Mouse (Mus musculus): Measurements from ENCODE around the gene Stk11ip.

Stk11ip gene

DNA sequence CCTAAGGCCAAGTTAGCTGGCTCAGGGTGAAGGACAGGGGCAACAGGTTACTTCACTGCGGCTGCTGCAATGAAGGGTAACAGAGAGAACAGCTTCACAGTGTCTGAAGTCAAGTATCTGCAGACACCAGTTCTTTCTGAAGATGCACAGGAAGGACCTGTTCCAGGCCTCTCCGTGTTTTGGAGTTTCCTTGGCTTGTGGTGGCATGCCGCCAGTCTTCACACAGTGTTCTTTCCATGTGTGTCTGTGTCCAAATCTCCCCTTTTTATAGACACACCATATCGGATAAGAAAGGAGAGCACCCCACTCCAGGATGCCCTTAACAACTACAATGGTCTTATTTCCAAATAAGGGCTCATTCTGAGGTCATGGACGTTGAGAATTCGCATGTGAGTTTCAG lies 23.0 kb downstream of the Stk11ip start:
- no peak for DNase-seq

DNA sequence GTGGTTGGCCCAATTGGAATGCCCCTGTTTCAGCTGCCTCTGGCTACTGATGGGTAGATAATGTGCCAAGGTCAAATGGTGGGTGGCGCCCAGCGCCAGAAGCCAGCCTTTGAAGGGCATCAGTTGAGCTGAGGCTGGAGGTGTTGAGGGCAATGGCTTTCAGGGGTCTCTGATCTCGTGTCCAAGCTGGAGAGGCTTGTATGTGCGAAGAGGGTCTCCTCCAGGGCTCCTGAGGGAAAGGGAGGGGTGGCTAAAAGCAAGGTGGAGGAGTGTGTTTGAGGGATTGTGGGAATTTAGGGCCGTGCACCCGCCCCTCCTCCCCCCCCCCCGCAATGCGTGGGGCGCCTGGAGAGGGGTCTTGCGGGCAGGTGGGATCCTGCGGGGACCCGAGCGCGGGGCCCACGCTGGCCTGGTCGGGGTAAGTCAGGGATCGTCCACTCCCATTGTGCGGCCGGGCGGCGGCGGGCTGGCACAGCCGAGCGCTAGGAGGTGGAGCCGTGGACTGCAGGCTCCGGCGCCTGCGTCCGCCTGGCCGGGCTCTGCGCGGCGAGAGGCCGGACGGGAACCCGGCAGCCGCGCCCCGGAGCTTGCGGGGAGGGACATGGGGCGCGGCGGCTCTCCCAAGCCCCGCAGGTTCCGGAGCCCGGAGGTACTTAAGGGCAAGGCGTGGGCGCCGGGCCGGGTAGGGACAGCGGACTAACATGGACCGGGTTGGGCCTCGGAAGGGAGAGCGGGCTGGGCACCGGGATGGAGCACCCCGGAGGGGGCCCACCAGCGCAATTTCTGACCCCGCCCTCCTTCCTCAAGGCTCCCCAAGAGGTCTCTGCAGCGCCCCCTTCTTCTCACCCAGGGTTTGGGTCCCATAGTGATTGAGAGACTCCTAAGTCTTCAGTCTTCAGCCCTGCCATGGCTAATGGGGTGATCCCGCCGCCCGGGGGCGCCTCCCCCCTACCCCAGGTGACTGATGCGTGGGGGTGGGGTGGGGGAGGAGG lies 24.9 kb downstream of the Stk11ip start, which contains the start of gene Slc4a3:
TSS of gene Slc4a3 (plus strand) at position 302 of the 992 bp plus-strand sequence.
- DNase-seq = peak; percentile 75 to 83

DNA sequence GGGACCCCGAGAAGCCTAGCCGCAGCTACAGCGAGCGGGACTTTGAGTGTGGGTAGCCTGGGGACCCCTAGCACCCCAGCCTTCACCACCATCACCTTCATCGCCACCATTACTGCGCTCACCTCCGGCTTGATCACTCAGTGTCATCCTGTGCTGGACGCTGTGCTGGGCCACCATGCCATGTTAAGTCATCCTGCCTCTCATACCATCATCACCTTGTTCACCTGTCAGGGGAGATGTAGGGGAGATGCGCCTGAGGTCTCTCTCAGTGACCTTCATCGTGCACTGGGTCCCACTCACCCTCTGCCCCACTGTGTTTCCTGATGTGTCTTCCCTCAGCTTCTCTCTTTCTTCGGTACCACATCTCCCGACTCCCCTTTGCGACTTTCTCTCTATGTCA lies 26.0 kb downstream of the Stk11ip start:
- no peak for DNase-seq

DNA sequence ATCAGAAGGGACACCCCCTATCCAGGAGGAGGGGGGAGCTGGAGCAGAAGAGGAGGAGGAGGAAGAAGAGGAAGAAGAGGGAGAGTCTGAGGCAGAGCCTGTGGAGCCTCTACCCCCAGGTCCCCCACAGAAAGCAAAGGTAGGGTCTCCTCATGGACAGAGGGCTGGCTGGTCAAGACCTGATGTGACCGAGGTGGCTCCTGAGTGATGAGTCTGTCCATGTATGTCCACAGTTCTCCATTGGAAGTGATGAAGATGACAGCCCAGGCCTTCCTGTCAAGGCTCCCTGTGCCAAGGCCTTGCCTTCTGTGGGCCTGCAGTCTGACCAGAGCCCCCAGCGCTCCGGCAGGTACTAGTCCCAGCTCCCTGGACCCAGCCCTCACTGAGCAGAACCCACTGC lies 26.8 kb downstream of the Stk11ip start:
- DNase-seq = no peak

DNA sequence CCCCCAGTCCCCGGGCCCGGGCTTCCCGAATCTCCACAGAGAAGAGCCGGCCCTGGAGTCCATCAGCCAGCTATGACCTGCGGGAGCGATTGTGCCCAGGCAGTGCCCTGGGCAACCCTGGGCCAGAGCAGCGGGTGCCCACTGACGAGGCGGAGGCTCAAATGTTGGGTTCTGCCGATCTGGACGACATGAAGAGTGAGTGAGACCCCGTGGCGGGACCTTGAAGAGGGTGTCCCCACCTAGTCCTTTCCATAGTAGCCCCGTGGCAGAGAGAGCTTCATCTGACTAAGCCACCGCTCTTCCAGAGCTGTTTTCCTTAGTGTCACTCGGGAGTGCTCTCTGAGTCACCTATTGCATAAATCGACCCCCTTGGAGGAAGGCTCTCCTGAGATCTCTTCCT lies 27.5 kb downstream of the Stk11ip start:
- no peak for DNase-seq

DNA sequence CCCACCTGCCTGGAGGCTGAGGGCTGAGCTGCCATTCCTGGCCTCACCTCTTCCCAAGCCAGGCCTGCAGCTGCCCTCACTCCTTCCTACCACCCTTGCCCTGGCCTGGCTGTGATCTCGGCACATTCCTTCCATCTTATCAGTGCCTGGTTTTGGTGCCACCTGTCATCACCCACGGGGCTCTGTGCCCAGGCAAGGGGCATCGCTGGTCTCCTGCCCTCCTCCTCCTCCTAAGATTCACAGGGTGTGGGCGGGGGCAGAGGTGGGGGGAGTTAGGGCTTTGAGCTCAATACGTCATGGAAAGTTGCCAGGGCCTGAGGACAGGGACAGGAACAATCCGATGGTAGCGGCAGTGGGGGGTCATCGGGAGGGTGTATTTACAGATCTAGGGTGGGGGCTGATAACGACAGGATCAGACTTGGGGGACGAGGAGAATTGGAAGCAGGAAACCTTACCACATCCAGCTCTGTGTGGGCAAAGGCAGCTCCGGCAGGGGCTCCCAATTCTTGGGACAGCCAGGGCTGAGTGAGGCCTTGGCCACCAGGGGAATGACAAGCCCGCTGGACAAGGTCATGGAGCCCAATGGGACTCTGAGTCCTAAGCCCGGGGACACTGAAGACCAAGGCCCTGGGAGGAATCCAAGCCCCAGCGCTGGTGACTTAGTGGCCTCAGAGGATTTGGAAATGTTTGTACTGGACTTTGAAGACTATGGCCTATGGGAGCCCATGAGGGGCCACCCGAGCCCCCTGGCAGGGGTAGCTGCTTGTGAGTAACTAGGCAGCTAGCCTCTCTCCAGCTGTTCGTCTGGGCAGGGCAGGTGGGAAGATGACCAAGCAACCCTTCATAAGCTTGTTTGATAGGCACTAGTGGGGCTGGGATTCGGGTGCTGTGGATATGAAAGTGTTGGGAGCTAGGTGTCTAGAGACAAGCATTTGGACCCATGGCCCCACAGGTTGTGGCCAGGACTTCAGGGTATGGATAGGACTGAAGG lies 28.3 kb downstream of the Stk11ip start:
- no peak for DNase-seq

DNA sequence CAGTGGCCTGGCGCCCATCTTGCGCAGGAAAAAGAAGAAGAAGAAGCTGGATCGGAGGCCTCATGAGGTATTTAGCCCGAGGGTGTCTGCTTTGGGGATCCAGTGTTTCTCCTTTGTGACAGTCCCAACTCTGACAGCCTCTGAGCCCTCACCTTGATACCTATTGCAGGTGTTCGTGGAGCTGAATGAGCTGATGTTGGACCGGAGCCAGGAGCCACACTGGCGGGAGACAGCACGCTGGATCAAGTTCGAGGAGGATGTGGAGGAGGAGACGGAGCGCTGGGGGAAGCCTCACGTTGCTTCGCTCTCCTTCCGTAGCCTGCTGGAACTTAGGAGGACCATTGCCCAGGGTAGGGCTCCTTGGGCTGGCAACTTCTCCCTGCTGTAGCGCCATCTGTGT lies 29.3 kb downstream of the Stk11ip start:
- no peak for DNase-seq

DNA sequence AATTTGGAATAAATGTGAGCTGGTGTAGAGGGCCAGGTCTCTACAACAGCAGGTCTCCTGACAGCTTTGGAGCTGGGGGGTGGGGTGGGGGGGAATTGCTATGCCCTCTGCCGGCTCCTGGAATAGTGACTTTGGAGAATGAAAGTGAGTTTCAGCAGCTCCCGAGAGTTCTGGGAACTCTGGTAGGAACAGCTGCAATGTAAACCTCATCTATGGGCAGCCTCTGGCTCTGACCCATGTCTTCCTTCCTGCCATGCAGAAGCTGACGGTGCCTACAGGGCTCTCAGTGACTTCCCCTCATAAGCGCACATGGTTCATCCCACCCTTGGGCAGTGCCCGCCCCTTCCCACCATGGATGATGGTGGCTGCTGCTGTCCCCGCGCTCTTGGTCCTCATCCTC lies 34.4 kb downstream of the Stk11ip start:
- no peak for DNase-seq

DNA sequence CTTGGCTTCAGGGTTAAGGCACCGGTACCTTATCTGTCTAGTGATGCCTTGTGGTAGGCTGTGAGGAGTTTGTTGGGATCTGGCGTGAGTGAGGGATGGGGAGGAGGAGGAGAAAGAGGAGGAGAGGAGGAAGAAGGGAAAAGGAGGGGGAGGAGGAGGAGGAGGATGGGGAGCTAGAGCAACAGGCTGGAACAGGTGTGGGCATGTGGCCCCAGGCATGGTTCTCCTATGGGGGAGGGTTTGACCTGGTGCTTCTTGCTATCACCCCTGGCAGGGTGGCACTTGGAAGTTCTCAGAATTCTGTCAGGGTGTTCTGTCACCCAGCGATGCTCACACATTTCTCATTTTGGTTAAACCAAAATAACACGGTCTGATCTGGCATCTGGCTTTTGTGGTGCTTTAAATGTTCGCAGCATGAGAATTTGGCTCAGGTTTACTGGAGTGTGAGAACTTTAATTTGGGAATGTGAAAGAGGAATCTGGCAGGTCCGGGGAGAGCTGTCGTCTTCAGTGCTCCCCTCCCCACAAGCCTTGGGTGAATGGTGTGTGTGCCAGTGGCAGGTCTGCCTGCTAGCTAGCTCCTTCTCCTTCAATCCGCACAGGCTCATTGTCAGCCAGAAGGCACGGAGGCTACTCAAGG lies 34.9 kb downstream of the Stk11ip start:
- no peak for DNase-seq

DNA sequence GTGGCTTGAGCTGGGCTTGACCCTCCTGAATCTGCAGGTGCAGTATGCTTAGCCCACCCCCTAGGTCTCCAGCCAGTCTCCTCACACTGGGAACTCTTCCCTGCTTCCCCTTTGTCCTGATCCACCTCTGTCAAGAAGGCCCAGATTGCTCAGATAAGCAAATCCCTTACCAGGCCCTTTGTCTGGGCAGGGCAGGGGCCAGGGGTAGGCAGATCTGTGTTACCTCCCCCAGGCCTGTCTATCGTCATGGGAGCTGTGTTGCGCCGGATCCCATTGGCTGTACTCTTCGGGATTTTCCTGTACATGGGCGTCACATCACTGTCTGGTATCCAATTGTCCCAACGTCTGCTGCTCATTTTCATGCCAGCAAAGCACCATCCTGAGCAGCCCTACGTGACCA lies 35.7 kb downstream of the Stk11ip start:
- DNase-seq = no peak

DNA sequence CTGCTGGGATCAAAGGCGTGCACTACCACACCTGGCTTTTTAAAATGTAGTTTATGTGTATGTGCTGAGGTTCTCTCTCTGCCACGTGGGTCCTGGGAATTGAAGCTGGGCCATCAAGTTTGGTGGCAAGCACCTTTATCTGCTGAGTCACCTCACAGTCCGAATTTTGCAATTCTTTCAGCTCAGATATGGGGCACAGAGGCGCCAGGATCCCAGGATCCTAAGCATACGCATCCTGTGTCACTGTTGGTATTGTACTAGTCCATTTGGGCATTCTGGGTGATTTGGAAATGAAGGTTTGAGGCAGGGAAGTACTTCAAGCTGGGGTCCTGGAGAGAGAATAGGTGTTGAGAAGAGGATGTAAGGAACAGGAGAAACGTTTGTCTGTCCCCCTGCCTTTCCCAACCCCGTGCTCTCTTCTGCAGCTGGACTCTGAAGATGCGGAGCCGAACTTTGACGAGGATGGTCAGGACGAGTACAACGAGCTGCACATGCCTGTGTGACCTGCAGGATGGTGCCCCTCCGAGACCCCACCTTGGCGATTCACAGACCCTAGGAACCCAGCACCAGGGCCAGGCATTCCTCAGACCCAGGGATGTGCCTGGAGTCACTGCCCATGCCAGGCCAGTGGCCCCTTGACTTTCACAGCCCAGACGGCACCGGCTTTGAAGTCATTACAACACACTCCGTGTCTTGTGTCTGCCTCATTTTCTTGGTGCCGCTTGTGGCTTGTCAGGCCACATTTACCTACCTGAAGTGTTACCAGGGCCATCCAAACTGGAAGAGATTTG lies 37.3 kb downstream of the Stk11ip start:
- DNase-seq = no peak

DNA sequence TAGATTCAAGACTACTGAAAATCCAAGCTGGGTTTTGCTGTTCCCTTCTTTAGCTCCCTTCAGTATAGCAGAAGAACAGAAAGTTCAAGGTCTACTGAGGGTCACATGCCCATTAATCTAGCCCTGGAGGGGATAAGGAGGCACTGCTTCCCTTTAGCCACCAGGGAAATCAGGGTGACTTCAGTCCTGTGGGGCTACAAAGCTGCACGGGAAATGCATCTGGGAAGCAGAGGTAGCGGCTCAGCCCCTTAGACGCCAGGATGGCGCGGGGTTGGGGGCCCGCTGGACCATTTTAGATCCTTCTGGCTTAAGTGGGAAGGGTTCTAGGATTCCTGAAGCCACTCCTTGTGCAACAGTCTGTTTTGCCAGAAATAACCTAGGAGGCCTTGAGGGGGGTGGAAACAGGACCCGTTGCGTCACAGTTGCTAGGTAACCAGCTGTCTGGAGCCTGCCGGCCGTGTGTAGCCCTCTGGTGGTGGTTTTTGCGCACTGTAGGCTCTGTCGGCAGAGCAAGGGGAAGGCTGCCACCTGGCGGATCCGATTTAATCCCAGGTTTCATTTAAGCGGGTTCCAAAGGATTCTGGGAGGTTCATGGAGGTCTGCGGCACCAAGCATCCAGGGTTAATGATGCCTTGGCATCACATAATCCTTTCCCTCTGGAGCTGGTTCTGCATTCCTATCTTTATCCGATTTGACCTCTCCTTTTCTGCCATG lies 38.0 kb downstream of the Stk11ip start:
- peak; percentile 96 for DNase-seq

DNA sequence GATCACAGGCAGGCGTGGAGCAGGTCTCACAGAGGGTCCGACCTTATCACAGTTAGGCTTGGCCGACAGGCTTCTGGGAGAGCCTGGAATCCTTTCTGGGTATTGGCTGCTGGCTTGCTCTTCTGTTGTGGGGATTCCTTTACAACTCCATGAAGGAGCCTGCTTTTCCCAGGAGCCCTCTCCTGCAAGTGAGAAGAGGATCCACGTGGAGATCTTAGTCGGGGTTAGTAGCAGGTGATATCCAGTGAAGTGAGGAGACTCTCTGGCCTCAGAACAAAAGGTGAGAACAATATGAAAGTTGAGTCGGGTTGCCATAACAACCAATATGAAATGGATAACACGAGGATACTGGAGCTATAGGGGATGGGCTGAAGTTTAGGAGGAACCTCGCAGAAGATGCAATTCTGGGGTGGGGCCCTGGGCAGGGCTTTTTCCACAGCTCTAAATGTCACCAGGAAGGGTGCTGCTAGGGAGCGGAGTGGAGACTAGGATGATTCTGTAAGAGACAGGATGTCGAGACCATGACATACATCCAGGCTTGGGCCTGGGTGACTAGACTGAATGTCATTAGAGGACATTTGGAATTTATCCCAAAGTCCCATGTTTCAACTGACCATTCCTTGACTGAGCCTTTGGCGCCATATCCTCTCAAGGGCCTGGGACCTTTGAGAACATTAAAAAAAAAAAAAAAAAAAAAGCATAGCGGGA lies 39.0 kb downstream of the Stk11ip start:
- no peak for DNase-seq

DNA sequence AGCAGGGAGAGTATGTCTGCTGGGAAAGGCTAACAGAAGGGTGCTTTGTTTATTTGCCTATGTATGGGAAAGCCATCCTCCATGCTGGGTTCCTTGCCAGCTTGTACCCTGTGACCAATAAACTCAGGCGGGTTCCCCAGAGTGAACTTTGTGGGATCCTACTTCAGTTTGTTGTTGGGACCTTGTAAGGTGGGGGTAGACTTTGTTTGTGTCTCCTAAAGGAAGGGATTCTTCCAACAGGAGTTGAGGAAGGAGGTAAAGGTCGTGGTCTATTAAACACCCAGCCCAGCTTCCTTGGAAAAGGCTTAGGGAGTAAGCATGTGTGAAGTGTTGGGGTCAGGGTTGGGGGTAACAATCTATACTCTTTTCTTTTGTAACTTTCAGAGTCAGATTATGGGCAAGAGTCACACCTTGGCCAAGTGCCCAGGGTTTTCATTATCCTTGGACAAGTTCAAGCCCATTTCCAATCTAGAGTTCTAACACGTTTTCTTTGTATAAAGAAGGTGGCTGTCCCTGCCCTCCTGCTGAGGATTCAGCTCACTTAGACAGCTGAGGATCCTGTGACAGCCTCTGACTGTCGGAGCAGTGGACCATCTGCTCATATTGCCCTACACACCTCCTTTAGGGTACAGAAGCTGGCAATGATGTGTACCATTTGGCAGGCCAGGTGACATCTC lies 40.0 kb downstream of the Stk11ip start:
- DNase-seq = no peak

DNA sequence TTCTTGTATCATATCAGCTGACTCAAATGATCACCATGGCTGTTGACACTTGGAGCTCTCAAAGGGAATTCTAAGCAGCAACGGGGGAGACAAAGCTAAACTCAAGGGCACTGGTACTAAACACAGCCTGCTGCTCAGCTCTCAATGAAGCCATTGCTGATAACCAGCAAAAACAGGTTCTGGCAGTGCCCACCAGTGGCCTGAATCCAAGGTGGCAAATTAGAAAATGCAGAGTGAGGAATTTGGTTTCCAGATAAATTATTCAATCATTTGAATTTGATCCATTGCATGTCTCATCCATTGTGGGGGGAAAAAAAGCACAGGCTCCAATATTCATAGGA lies 40.5 kb downstream of the Stk11ip start:
- no peak for DNase-seq

DNA sequence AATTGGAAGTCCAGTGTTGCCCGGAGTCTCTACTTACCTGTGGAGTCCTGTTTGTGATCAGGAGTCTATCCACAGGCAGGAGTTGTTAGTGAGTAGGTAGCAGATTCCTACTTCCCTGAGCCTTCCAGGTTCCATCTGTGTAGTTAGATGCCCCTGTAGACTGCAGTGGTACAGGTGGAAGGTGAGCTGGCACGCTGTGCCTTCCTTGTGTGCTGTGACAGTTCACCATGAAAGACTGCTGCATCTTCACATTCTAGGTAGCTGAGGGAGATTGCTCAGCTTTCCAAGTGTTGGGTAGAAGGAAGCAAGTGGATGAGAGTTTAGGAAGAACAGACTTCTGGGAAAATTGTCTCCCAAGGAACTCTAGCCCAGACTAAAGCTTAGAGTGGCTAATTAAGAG lies 42.8 kb downstream of the Stk11ip start:
- no peak for DNase-seq

DNA sequence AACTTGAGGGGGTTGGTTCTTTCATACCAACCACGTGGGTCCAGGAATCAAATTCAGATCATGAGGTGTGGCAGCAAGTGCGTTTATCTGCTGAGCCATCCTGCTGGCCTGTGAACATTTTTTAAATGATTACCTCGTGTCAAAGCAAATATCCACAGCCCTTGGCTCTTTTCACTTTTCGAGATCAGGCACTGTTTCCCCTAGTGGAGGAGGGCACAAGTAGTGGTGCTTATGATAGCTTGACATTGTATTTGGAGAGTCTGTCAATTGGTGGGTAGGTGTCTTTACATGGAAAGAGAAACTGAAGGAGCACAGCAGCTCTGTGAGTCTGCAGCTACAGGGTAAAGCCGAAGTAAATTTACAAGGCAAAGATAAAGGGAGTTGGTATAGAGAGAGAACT lies 43.6 kb downstream of the Stk11ip start:
- no peak for DNase-seq

DNA sequence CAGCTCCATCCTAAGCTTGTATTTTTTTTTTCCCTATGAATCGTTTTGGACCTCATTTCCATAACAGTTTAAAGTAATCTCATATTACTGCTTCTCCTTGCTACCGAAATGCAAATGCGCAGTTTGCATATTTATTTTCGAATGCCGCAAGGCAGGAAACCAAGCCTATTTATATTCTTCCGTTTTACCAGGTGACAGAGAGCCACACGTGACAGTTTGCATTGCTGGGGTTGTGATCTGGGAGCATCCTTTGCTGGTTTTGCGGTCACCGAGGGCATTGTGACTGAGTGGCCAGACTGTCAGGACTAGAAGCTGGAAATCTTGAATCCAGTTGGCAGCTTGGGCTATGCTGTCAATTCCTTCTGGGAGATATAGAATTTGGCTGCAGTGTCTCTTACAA lies 44.3 kb downstream of the Stk11ip start:
- DNase-seq = no peak

DNA sequence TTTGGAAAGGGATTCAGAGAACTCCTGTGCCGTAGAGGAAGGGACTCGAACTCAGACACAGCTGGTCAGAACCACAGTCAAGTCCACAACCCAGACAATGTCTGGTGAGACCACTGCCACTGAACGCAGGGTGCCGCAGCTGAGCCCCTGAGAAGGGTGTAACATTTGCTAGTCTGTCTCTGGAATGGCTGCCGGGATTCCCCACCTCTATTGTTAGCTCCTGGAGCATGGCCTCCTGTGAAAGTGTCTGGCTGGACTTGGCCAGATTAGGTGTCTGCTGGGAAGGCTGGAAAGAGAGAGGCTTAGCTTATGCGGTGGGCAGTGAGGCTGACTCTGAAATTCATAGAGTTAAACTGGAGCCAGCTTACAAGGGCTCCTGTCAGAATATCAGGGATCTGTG lies 49.1 kb downstream of the Stk11ip start:
- no peak for DNase-seq

DNA sequence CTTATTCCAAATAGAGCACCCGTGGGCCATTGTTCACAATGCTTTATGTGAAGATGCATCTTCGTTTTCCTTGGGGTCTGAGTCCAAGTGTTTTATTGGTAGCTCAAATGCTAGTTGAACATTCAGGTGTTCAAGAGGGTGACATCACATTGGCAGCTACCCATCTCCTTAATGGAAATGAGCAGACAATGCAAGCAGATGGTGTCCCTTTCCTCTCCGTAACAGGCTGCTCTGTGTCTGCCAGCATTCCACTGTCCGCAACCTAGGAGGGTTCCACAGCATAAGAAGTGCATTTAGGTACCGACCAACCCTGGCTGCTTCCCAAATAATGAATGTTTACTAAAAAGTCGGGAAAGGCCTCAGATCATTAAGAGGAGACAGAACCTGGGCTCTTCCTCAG lies 51.4 kb downstream of the Stk11ip start:
- DNase-seq = no peak

All from kidney, postnatal 4 days (tissue).